Mouse (Mus musculus): Measurements from ENCODE around the gene Crcp.
A peak's percentile ranks its signal among the peaks of the same experiment; 100 is the strongest.

Crcp gene

DNA sequence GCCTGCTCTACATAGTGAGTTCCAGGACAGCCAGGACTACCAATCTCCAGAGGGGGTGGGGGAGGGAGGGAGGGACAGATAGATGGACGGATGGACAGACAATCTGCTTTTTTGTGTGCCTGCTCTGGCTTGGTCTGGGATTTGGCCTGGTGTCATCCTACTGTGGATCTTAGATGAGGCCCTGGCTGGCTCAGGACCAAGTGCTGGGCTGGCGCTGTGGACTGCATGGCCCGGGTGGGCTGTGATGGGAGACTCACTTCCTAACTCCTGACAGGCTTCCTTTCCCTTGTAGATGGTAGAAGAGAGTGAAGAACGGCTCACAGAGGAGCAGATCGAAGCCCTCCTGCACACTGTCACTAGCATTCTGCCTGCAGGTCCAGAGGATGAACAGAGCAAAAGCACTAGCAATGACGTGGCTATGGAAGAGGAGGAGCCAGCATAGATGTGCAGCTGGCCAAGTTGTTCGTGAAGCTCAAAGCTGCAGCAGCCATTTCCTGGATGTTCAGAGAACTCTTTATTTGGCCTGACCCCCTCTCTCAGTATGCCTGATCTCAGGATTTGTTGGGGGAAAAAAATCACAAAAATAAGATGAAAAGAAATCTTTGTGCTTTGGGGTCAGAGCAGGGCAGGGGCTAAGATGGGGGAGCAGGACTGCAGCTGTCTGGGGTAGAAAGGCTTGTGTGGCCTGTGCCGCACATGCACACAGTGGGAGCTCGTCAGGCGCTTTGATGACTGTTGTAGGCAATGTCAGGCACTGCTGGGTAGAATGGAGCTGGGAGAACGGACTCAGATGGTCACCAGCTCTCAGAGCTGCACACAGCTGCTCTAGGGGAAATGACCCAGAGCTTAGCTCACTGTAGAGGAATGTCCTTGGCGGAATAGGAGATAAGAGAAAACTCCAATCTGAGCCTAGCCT, 30.6 kb downstream of the Crcp start:
- peak; percentile 45 for DNase-seq

GRCm38 (mm10) chr5:130060329-130060665, 31.2 kb downstream of the Crcp start:
- DNase-seq, result no peak

- peak; percentile 60 for DNase-seq
These were observed 33.0 kb downstream of the Crcp start for GRCm38 (mm10) chr5:130062096-130062495.

DNA sequence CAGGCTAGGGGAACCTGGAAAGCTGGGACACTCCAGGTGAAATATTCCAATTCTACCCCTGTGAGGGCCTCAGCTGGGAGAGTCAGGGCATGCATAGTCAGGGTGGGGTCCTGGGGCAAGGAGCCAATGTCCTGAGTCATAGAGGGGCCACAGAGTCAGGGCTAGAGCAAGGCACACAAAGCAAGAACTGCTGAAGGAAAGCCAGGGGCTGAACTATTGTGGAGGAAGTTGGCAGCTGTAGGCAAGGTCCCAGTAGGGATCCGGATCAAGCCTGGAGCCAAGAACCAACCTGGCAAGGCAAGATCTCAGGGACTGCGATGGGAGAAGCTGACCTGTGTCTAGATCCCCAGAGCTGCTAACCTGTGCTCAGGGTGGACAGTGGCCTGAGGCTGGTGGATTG, 34.7 kb downstream of the Crcp start:
- DNase-seq, result no peak

- DNase-seq, result no peak
These were observed 36.5 kb downstream of the Crcp start for GRCm38 (mm10) chr5:130065579-130065978.

DNA sequence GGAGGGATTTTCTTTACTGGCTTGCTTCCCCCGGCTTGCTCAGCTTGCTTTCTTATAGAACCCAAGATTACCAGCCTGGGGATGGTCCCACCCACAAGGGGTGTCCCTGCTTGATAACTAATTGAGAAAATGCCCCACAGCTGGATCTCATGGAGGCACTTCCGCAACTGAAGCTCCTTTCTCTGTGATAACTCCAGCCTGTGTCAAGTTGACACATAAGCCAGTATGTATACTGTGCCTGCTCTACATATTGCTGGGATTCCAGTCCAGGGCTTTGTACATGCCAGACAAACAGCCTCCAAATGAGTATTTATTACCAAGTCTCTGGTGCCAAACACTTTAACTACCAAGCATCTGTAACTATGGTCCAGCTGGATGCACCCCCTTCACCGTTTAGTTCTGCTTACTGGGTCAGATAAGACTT, 38.8 kb downstream of the Crcp start:
- peak; percentile 16 for DNase-seq

GRCm38 (mm10) chr5:130073026-130073425, 43.9 kb downstream of the Crcp start, which contains the start of gene Tpst1:
Gene Tpst1 (plus strand): TSS chr5:130073326.
- no peak for DNase-seq

- no peak for DNase-seq
These were observed 45.4 kb downstream of the Crcp start for GRCm38 (mm10) chr5:130074491-130074890.

DNA sequence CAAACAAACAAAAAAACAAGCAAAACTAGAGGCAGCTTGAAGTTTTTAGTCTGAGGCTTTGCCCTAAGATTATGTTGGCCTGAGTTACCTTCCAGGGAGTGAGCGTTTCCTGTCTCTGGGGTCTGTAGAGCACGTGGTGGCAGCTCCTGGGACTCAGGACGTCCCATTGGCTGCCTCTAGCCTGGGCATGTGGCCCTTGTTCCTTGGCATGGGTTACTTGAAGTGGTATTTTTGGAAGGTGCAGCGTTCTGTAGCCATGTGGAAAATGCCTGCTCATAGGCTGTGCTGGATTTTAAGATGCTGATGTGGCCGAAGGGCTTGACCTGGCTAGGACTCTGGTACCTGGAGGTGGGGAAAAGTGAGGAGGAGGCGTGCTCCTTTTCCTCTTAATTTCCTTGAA, 47.3 kb downstream of the Crcp start:
- DNase-seq, result no peak

GRCm38 (mm10) chr5:130078096-130078833, 49.2 kb downstream of the Crcp start:
- no peak for DNase-seq

GRCm38 (mm10) chr5:130078834-130079156, 49.7 kb downstream of the Crcp start:
- DNase-seq, result no peak

GRCm38 (mm10) chr5:130079202-130080050, 50.3 kb downstream of the Crcp start:
- peak; percentile 95 for DNase-seq

DNA sequence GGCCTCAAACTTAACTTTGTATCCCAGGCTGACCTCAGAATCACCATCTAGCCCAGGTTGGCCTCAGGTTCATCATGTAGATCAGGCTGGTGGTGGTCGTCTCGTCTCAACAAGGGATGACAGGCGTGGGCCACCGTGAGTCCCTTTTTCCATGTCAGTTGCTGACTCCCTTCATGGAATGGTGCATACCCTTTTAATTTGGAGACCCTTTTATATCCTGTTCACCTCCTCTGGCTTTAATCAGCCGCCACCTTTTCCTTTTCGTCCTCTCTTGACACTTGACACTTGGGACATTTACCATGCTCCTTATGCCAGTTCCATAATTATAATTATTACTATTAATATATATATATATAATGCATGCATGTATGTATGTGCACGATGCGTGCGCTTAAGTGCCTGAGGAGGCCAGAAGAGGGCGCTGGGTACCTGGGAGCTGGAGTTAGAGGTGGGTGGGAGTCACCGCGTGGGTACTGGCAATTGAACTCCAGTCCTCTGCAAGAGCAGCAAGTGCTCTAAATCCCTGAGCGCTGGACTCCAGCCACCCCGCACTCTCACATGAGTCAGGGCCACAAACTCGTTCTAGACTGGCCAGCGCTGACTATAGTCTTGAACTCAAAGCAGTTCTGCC, 51.1 kb downstream of the Crcp start:
- no peak for DNase-seq

DNA sequence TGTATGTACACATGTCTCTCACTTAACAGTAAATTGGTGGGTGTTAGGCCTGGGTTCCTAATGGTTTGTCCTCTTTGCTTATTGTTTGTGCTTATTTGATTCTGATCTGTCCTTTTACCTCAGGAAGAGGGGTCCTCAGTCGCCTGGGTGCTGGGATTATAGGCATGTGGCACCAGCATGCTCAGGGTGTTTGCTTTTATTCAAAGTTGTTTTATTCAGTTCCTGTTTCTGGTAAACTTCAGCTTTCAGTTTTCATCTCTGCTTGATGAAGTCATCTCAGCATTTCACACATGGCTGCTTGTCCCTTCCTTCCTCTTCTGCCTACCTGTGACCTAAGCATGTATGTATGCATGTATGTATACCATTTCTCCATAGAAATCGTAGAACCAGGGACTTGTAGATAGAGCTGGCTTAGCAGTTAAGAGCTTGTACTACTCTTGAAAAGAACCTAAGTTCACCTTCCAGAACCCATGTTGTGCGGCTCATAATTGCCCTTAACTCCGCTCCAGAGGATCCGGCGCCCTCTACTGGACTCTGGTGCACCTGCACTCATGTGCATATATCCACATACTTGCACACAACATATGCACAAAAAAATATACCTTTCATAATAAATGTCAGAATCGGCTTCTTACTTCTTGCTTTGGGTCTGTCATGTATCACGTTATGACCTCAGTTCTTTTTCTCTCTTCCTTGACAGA, 52.2 kb downstream of the Crcp start:
- no peak for DNase-seq

GRCm38 (mm10) chr5:130082431-130082830, 53.3 kb downstream of the Crcp start:
- DNase-seq, result no peak

DNA sequence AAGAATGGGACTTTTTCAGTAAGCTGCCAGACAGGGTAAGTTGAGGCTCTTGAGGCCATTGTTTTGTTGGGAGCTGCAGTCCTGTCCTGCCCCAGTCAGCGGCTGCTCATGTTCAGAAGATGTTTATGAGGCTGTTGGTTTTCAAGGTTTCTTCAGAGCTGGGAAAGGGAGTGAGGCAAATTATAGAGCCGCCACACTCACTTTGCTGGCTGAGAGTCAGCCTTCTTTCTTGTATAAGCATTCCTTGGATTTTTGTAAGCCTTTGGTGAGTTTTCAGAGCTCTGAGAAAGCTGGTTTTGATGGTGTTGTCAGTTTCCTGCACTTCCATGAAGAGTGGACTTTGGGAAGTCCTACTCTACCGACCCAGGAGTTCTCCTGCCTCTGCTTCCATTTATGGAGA, 55.2 kb downstream of the Crcp start:
- no peak for DNase-seq

GRCm38 (mm10) chr5:130088008-130088407, 58.9 kb downstream of the Crcp start:
- DNase-seq, result no peak

DNA sequence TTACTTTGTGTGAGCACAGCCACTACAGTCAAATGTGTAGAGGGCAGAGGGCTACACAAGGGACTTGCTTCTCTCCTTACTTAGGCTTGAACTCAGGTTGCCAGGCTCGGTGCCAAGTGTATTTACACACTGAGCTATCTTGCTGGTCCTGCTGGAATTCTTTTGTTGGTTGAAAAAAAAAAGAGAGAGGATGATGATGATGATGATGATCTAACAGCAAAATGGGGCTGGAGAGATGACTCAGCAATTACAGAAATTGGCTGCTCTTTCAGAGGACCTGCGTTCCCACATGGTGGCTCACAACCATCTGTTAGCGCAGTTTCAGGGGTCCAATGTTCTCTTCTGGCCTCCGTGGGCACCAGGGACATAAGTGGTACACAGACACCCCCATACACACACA, 59.5 kb downstream of the Crcp start:
- DNase-seq, result no peak

DNA sequence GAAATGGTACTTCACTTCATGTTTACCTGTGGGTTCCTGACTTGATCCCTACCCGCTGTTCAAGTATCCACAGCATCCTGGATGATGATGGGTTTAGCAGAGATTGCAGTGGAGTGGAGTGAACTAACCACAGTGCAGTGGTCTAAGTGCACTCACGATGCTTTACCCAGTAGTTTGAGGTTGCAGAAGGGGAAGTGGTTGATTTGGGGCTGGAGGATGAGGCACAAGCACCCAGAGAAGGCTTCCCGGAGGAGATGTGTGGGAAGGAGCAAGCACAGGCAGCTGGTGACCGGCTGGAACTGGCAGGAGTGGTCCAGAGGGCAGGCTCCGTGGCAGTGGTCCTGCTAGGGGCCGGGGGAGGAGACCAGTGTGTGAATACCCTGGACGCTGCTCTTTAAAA, 60.1 kb downstream of the Crcp start:
- no peak for DNase-seq

- no peak for DNase-seq
These were observed 60.7 kb downstream of the Crcp start for GRCm38 (mm10) chr5:130089626-130090393.

- no peak for DNase-seq
These were observed 67.7 kb downstream of the Crcp start for GRCm38 (mm10) chr5:130096754-130097153.

All from kidney, postnatal 14 days (tissue).